Mouse (Mus musculus) adrenal gland, postnatal 4 days (tissue): ENCODE measurements around the gene Cd4. TPM values are rescaled to one million over a fixed set of nuclear protein-coding genes. Genes with fewer than 3 reads are reported as not detected.

Experiments
- DNase-seq, 2 experiments: peaks; one replicate each; pipeline ENCODE4 v3.0.0; 2021 to 2022; ENCODE audit warnings: low spot score in 2 of 2, mixed read lengths in 2 of 2
- total RNA-seq, 2 experiments: library from RNA; stranded (reverse); gene quantifications; 2 replicates each; pipeline ENCODE4 v1.2.3; 2021

Cd4 gene
- total RNA-seq, 2 experiments from 2014 or later, result 0.62 to 0.84 TPM

DNA sequence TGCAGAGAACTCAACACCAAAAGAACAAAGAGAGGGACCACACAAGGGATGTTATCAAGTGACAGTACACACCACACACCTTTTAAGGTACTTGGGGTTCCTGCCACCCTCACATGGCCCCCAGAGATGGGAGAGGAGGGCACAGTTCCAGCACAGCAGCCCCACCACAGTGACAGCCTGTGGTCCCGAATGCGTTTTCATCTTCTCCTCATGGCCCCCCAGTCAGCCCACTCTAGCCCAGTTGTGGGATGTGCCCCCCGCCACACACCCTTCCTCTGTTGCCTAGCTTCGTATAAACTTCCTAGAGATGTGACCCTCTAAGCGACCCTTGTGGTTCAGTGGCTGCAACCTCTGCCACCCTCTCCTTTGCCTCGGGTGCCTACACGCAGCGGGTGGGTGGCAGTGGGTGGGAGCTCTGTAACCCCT, 2.1 kb downstream of the Cd4 start:
- DNase-seq, result no peak

DNA sequence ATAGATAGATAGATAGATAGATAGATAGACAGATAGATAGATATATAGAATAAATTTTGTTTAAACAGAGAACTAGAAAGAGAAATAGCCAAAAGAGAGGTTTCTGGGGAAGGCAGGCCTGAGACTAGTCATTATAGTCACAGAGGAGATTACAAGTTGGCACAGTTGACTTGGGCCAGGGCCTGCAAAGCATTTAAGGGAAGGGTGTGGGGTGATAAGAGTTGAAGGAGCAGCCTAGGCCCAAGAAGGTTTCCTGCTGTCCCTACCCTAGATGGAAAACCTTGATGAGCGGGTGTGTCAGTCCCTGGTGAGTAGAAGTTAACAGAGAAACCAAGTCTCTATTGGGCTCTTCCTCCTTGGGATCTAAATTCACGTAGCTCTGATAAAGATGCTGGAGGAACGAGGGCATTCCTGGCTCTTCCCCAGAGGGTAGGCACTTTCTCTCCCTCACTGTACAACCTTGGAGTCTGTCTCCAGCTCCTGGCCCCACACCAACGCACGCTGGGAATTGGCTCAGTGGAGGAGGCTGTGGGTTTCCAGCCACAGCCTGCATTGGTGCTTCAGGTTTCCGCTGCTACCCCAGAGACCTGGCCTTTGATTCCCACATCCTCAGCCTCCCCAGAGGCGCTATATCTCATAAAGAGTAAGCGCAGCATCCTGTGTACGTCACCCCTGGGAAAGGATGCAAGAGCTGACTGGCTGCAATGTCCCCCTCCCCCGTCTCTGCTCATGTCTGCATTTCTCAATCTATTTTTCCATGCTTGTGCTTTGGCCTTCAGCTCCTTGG, 3.1 kb downstream of the Cd4 start:
- no peak for DNase-seq

DNA sequence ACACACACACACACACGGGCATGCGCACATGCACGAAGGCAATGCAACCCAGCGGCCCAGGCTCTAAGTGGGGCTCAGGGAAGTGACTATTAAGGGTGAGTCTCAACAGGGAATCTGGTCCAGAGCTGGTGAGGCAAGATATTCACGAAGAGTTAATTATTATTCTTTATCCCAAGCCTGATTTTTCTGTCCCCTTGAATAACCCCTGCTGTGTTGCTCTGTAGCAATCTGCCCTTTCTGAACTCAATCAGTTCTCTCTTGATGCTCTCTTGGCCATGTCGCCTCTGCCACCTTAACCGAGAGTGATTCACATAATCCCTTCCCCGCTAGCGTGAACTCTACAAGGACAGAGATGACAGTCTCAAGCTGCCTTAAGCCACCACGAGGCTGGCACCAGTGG, 4.7 kb downstream of the Cd4 start:
- no peak for DNase-seq

DNA sequence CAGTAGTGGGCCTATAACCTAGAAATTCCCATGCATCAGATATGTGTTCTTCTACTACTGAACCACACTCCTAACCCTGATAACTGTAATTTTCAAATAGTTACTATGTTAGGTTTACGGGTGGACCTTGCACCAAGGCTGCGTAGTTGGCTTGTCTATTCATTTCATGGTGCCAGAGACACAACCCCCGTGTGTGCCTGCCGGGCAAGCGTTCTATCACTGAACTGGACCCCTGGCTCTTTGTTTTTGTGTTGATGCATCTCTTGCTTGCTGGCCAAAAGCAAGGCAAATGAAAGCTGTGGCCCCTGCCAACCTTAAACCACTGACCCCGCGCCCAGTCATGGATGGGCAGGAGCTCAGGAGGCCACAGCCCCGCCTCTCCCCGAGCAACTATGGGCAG, 6.2 kb downstream of the Cd4 start:
- DNase-seq, result no peak

DNA sequence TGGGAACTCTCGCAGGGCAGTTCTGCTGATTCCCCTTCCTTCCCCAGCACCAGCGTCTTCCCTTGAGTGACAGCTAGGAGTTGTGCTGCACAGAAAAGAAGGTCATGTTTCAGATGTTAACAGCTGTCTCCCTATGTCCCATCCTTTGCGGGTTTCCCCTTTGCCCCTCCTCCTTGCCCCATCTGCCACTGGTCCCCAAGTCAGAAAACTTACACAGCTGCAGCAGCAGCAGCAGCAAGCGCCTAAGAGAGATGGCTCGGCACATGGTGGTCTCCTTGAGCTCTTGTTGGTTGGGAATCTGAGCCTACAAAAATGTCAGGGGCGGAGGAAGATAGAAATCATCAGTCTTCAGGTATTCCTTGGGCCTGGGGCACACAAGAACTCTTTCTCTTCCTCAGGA, 8.6 kb downstream of the Cd4 start:
- no peak for DNase-seq

DNA sequence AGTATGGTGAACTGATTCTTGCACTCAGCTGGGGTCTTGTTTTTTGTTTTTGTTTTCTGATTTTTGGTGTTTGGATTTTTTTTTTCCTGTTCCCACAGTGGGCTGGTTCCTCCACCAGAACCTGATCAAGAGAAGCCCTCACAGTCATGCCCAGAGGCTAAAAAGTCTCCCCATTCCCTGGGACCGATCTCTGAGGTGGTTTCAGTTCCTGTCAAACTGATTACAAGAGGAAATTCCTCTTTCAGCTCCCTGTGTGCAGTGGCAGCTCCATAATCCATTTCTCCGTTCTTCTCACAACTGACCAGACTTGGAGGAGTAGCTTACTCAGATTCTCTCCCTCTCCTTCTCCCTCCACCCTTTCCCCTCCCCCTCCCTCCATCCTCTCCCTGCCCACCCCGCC, 13.7 kb downstream of the Cd4 start:
- no peak for DNase-seq

DNA sequence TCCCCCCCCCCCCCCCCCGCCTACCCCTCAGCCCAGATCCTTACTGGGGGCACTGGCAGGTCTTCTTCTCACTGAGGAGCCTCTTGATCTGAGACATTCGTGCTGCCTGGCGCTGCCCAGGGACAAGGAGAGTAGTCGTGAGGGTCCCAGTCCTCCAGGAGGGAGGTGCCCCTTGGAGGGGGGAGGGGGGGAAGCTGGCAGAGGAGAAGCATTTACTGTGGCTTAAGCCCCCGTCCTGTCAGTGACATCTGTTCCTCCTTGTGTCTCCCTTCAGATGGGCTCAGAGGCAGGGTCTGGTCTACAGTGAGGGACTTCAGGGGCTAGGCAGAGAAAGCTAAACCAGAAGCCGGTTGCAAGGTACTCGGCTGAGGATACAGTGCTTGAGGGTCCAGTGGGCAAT, 21.5 kb downstream of the Cd4 start:
- no peak for DNase-seq

DNA sequence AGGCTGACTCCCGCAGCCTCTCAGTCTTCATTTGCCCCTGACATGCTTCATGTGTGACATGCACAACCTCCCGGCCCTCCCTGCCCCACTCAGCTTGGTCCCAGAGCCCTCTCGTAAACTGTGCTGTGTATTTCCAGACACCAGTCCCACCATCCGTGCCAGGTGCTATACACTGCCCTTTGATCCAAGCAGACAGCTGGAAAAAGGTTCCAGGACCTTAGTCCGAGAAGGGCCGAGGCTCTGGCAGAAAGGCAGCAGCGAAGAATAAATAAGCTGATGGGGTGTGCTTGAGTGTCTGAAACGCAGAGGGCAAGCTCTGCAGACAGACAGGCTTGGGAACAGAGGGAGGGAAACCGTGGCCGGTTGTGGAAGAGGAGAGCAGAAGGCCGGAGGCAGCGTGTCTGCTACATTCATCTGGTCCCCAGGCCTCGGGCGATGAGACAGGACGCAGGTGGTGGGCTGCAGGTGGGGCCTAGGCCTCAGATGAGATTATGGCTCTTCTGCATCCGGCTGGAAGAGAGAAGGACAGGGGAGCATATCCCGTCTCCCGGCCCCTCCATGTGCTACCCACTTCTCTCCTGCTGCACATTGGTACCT, 22.2 kb downstream of the Cd4 start:
- no peak for DNase-seq

DNA sequence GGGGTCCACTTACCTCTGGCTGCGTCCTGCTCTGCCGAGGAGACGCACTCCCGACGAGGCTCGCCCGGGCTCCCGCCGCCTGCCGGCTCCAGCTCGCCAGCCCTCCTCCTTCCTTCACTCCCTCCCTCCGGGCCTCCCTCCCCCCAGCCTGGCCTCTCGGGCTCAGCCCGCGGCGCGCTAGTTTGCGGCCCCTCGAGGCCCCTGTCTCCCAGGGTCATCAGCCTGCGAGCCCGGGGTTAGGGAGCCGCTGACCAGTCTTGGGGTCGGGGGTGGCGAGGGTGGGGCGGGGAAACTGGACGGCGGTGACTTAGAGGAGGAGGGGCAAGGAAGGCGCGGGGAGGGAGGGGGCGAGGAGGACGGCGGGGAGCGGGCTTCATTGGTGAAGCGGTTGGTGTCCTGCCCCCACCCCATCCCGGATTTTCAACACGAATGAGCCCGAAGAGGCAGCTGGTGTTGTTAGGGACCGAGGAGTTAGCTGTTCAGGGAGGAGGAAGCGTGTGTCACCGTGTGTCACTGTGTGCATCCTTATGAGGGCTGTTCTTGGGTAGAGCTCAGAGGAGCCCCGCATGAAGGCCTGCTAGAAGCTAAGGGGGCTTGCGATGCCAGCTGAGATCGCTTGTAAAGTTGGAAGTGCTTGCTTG, 24.2 kb downstream of the Cd4 start, which contains the start of gene Gpr162:
Gpr162 (minus strand) TSS at position 326 of the 641 bp plus-strand sequence.
- DNase-seq, result peak in 1 of 2 experiments; percentile 45

DNA sequence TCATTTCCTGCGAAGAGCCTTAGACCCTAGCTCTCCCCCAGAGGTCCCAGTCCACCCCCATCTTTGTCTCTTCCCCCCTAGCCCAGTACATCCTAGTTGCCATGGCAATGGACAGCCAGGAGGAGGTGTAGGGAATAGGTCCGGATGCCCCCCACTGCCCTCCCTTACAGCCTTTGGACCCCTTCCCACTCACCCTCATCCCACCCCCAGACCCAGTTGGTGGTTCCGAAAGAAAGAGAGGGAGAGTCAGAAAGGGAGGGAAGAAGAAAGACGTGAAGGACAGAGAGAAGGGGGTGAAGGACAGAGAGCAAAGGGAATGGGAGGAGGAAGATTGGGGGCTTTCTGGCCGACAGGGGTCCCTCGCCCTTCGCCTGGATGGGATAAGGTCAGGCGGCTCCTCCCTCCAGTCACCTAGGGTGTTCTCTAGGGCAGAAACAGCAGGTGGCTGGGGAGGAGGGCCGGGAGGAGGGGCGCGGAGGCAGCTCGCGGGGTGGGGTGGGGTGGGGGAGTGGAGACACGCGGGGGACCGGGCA, 24.8 kb downstream of the Cd4 start:
- DNase-seq, result no peak

DNA sequence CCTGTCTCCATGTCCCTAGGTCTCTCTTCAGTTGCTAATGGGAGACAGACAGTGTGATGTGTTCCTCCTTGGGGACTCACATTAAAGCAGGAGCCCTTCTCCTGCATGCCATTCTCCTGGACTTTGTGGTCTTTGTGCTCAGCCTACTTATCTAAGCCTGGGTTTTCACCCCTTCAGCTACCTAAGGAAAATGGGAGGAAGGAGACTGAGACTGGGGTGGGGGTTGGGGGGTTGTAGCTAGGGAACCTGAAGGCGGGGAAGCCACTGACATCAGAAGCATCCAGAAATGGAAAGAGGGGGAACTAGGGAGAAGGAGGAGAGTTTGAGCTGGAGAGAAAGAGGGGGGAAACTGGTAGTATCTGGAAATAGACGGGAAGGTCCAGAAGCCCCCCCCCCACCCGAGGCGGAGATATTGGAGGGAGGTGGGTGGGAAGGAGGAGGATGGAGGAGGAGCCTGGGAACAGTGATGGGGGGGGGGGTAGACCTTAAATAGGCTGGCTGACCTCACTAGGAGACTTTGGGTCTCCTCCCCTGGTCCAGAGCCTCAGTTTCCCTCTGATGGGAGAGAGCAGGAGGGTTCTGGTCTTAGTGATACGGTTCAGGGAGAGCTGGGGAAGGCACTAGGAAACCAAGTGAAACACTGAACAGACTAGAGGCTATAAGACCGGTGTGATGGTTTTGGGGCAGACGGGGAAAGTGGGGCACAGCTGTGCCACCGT, 25.5 kb downstream of the Cd4 start:
- DNase-seq, result no peak

DNA sequence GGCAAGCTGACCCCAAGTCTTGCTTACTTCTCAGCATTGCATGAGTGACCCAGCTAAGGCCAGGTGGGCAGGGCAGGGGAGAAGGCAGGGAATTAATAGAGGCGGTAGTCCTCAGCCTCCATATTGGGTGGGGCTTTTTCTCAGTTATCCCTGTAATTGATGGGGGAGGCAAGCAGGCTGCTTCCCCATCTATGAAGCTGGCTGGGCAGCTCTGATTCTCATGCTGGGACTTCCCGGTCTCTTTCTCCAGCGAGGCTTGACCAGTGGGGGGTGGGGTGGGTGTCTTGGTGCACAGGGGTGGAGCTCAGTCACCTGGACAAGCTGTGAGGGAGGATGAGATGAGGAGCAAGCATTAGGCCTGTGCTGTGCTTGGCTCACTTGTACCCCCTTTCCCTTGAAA, 26.2 kb downstream of the Cd4 start:
- no peak for DNase-seq

DNA sequence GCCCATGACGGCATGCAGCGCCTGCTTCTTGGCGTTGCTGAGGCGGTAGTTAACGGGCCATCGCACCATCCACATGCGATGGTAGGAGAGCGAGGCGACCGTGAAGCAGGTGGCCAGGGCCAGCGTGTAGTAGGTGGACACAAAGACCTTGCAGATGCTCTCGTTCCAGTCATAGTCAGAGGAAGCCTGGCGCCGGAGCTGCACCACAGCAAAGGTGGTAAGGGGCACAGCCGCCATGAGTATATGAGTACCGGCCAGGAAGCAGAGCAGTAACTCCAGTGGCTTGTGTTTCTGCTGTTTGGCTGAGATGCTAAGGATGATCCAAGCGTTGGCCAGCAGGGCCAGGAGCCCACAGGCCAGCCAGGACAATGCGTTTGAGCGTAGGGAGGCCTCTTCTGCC, 26.8 kb downstream of the Cd4 start:
- no peak for DNase-seq

DNA sequence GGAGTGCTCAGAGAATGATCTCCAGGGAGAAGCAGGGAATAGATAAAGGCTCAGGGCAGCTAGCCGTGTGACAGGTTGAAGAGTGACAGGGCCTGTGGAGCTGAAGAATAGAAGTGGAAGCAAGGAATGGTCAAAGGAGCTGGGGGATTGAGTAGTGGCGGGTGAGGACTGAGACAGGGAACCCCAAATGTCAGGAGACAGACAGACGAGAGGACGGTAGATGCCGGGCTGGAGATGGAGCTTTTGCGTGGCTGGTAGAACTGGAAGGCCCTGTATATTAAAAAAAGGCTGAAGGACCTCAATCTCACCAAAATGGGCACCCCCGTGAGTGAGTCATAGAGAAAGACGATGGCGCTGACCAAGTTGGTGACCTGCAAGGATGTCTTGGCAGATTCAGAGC, 27.5 kb downstream of the Cd4 start:
- DNase-seq, result no peak

DNA sequence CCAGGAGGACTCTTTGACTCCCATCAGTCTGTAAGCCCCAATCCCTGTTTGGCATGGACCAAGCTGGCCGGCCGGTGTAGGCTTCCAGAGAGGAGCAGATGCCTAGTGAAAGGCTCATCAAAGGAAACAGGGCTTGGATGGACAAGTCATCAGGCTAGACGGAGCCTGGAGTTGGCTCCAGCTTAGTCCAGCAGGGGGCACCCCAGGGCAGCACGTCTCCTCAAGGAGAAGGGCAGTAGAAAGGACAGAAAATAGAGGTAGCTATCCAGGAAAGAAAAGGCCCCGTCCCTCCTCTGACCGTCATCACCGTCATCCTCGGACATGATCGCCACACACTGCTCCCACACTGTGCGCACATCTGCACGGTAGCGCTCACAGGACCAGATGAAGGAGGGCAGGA, 28.3 kb downstream of the Cd4 start:
- peak; percentile 81 to 87 for DNase-seq

DNA sequence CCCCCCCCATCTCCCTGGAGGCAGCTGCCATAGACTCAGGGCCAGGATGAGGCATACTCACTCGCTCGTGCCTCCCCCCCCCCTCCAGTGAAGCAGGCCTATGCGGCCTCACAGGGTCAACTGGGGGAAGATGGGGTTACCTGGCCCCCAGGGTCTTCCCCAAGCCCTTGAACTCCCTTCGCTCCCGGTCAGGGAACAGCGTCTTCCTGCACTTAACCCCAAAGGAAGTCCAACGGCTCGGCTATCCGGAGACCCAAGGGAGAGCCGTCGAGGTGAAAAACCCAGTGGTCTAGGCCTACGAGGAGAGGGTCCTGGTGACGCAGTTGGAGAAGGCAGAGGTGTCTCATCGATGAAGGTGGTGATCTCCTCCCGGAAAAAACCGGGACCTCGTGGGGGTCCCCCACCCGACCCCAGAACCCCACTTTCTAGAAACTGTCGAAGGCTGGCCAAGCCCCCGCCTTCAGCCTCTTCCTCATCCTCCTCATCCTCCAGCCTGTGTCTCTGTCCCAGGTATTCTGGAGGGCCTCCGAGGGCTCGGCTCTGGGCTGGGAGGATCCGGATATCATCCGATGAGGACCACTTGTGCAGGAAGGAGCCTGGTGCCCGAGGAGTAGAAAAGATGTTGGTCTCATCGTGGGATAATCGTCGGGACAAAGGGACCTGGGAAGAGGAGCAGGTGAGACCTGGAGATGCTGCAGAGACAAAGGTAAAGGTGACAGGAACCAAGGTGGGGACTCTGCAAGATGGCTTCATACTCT, 29.3 kb downstream of the Cd4 start:
- DNase-seq, result no peak

DNA sequence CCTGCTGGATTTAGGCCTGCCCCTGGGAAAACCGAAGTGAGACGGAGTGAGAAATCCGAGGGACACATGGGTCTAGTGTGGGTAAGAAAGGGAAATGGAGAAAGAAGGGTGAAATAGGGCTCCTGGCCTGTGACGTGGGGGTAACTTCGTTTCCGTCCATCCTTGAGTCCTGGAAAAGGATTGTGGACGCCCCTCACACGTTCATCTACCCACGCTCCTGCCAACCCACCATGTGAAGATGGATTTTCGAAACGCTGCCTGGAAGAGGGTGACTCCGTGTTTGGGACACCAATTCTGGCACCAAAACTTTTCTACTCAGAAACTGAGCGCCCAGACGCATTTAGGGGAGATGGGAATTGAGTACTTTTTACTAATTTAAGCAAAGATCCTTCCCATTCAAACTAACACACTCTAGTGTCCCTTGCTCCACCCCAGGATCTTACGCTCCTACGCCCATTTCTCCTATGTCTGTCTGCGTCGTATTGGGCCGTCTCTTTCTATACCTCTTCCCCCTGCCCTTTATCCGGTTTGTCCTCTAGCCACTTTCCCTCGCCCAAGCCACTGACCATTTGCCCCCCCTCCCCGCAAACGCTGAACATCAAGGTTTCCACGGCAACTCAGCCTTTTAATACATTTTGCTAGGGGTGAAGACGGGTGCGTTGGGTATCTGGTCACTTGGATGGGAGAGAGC, 30.0 kb downstream of the Cd4 start:
- DNase-seq, result no peak

DNA sequence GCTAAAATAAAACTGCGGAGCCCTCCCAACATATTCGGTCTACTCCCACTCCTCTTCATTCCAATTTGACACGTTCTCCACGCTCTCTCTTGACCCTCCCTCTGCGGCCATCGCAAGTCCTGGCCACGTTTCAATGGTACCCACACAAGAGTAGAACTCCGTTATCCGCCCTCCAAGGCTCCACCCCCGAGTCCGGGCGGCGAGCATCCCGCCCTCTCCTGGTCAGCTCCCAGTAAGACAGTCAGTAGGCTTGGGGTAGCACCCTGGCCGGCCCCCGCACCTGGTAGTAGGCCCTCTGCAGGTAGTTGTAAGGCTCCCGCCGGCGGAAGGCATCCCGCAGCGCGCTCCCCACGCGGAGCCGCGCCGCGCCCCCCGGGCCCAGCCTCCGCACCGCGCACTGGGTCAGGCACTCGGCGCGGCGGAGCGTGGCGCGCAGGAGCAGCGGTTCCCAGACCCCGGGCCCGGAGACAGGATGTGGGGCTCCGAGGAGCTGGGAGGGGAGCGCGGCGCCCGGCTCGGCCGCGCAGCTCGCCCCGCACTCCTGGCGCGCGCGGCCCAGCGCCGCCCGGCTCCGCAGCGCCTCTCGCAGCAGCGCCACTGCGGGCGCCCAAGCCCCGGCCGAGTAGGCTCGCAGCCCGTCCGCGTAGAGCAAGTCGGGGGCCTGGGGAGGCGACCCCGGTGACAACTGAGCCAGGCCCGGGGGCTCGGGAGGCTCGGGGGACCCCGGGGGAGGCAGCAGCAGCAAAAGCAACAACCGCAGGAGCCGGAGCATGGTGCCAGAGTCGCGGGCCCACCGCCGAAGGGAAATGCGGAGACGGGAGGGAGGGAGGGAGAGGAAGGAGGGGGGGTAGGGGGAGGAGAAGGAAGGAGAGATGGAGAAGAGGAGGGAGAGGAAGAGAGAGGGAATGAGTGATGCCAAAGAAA, 30.8 kb downstream of the Cd4 start, which contains the start of gene P3h3:
P3h3 (minus strand) TSS at position 837 of the 924 bp plus-strand sequence.
- peak; percentile 65 to 67 for DNase-seq

DNA sequence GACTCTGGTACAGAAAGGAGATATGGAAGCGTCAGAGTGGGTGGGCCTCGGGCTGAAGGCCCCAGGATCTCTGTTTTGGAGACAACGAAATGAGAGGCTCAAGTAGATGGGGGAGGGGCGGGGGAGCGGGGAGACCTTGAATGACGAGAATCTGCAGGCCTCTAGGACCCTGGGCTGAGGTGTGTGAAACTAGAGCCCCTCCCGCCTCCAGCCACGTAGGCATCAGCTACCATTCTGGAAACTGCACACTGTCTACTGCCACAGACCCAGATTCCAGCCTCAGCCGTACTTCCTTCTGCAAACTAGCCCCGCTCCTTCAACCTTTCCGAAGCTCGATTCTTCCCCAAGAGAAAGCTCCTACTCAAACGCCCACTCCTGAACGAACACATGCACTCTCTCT, 31.7 kb downstream of the Cd4 start:
- no peak for DNase-seq
